Mouse (Mus musculus) heart, embryonic 11.5 days (tissue): Measurements from ENCODE around the gene Tcp10a. TPM values are rescaled to one million over a fixed set of nuclear protein-coding genes. Genes with fewer than 3 reads are reported as not detected.
"Not testable (repeated sequence)": the region's sequence is repeated elsewhere in the genome, so short reads cannot be mapped to it uniquely, and the experiment has no call there.

Experiments
- ATAC-seq: fragments of 200-750 bp; cut with Nextera tagmentation; replicated peaks from 2 replicates; pipeline ENCODE4 v1.8.0; 2017; ENCODE audit warnings: moderate library complexity; ENCODE audit not compliant: insufficient number of reproducible peaks, low FRiP score, low TSS enrichment
- H3K27ac ChIP-seq: fragments of 300-500 bp; sonication (generic); 2 replicates; pipeline ENCODE4 v1.5.1; 2014; ENCODE audit warnings: mild to moderate bottlenecking, low read depth, low read length
- H3K27me3 ChIP-seq: fragments of 300-500 bp; sonication (generic); 2 replicates; pipeline ENCODE4 v1.6.1; 2014; ENCODE audit warnings: mild to moderate bottlenecking, low read length, mixed read lengths; ENCODE audit not compliant: control insufficient read depth, insufficient read depth
- H3K36me3 ChIP-seq: fragments of 300-500 bp; sonication (generic); 2 replicates; pipeline ENCODE4 v1.6.1; 2014; ENCODE audit warnings: mild to moderate bottlenecking, low read length, moderate library complexity, mixed read lengths; ENCODE audit not compliant: control insufficient read depth, insufficient read depth
- H3K4me1 ChIP-seq: fragments of 300-500 bp; sonication (generic); 2 replicates; pipeline ENCODE4 v1.6.1; 2014; ENCODE audit warnings: low read length; ENCODE audit not compliant: control insufficient read depth, insufficient read depth
- H3K4me2 ChIP-seq: fragments of 300-500 bp; sonication (generic); 2 replicates; pipeline ENCODE4 v1.6.1; 2014; ENCODE audit warnings: mild to moderate bottlenecking, moderate library complexity
- H3K4me3 ChIP-seq: fragments of 300-500 bp; sonication (generic); 2 replicates; pipeline ENCODE4 v1.5.1; 2014; ENCODE audit warnings: low read depth, low read length
- H3K9ac ChIP-seq: fragments of 300-500 bp; sonication (generic); 2 replicates; pipeline ENCODE4 v1.6.1; 2014; ENCODE audit warnings: mild to moderate bottlenecking, low read depth, low read length, moderate library complexity
- H3K9me3 ChIP-seq: fragments of 300-500 bp; sonication (generic); replicated peaks from 2 replicates; pipeline ENCODE4 v1.6.1; 2016; ENCODE audit warnings: low read length; ENCODE audit not compliant: control insufficient read depth
- WGBS: fragments of 180-500 bp; shearing (Covaris S2); extraction: QIAGEN DNeasy Blood & Tissue Kit; methylation state at CpG from one replicate; pipeline ENCODE4 v1.1.7; 2014; ENCODE audit not compliant: insufficient replicate concordance; 5-methylcytosine and 5-hydroxymethylcytosine counted together
- polyA plus RNA-seq: library from polyadenylated mRNA; unstranded; fragments of >200 nt; fragmentation: Nextera tagmentation; extraction: Ambion mirVana; gene quantifications from 2 replicates; pipeline ENCODE4 v1.2.1, GENCODE M21; 2014

Gene Tcp10a
- polyA plus RNA-seq, 1 experiment from 2014 or later = 0.24 TPM

GRCm38 (mm10) chr17:7383167-7384143, 59.0 kb downstream of the Tcp10a start:
- not testable (repeated sequence) for H3K9ac ChIP-seq, H3K4me2 ChIP-seq, H3K4me3 ChIP-seq, H3K27me3 ChIP-seq, H3K36me3 ChIP-seq, H3K27ac ChIP-seq, H3K9me3 ChIP-seq, ATAC-seq, H3K4me1 ChIP-seq
- WGBS = 80% methylated on average over 7 of the region's 13 CpGs

- 74% methylated on average over 3 of the region's 3 CpGs for WGBS
- H3K4me3 ChIP-seq, H3K9ac ChIP-seq: not testable (repeated sequence)
Measured at GRCm38 (mm10) chr17:7385364-7385763, 60.9 kb downstream of the Tcp10a start, which contains the start of gene Unc93a2. Gene Unc93a2, minus strand, starts transcription at chr17:7385464.

GRCm38 (mm10) chr17:7386016-7386415, 61.6 kb downstream of the Tcp10a start:
- ATAC-seq, H3K4me2 ChIP-seq, H3K36me3 ChIP-seq, H3K27me3 ChIP-seq, H3K9me3 ChIP-seq, H3K4me1 ChIP-seq, H3K9ac ChIP-seq, H3K4me3 ChIP-seq, H3K27ac ChIP-seq: not testable (repeated sequence)
- 60% methylated on average over 8 of the region's 8 CpGs for WGBS

More at GRCm38 (mm10) chr17:7385364-7385763, 60.9 kb downstream of the Tcp10a start, which contains the start of gene Unc93a2:
- not testable (repeated sequence) for H3K4me1 ChIP-seq, H3K4me2 ChIP-seq, ATAC-seq, H3K36me3 ChIP-seq, H3K27me3 ChIP-seq, H3K27ac ChIP-seq, H3K9me3 ChIP-seq

- no CpG with 5 or more reads among the region's 2 CpGs for WGBS
- H3K9me3 ChIP-seq, H3K4me1 ChIP-seq, H3K4me2 ChIP-seq, H3K27me3 ChIP-seq, H3K36me3 ChIP-seq, H3K9ac ChIP-seq, H3K27ac ChIP-seq, H3K4me3 ChIP-seq: not testable (repeated sequence)
- peak; percentile 50 for ATAC-seq
Measured at GRCm38 (mm10) chr17:7388341-7388957, 64.0 kb downstream of the Tcp10a start.

GRCm38 (mm10) chr17:7388958-7389356, 64.5 kb downstream of the Tcp10a start:
- H3K4me1 ChIP-seq, ATAC-seq, H3K27ac ChIP-seq, H3K36me3 ChIP-seq, H3K27me3 ChIP-seq, H3K4me3 ChIP-seq, H3K9ac ChIP-seq, H3K4me2 ChIP-seq, H3K9me3 ChIP-seq: not testable (repeated sequence)
- WGBS = 79% methylated on average over 6 of the region's 8 CpGs

- not testable (repeated sequence) for H3K4me2 ChIP-seq, H3K4me1 ChIP-seq, H3K27me3 ChIP-seq, H3K9me3 ChIP-seq, H3K9ac ChIP-seq, H3K36me3 ChIP-seq, ATAC-seq, H3K27ac ChIP-seq, H3K4me3 ChIP-seq
- WGBS = 70% methylated on average over 7 of the region's 7 CpGs
Measured at GRCm38 (mm10) chr17:7389898-7390297, 65.5 kb downstream of the Tcp10a start.

GRCm38 (mm10) chr17:7395116-7395515, 70.7 kb downstream of the Tcp10a start:
- H3K9ac ChIP-seq, H3K36me3 ChIP-seq, ATAC-seq, H3K4me2 ChIP-seq, H3K27me3 ChIP-seq, H3K9me3 ChIP-seq, H3K4me1 ChIP-seq, H3K27ac ChIP-seq, H3K4me3 ChIP-seq: not testable (repeated sequence)
- WGBS = 84% methylated on average over 7 of the region's 7 CpGs
